Mouse (Mus musculus): ENCODE data around the gene Rnf128. TPM values are rescaled to one million over a fixed set of nuclear protein-coding genes. Genes with fewer than 3 reads are reported as not detected.

The Rnf128 gene
- total RNA-seq, 2 experiments from 2014 or later: 13.3 to 14.1 TPM

DNA sequence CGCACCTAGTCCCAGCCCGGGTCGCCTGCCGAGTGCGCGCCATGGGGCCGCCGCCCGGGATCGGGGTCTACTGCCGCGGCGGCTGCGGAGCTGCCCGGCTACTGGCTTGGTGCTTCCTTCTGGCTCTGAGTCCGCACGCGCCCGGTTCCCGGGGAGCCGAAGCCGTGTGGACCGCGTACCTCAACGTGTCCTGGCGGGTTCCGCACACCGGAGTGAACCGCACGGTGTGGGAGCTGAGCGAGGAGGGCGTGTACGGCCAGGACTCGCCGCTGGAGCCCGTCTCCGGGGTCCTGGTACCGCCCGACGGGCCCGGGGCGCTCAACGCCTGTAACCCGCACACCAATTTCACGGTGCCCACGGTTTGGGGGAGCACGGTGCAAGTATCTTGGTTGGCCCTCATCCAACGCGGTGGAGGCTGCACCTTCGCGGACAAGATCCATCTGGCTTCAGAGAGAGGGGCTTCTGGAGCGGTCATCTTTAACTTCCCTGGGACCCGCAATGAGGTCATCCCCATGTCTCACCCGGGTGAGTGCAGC is 47.7 kb downstream of the Rnf128 start:
- intact Hi-C loops (cut with DNase I): no loop called here
- peak in 1 of 2 experiments; percentile 40 for DNase-seq (ENCODE audit: low spot score in 2 of 2)

DNA sequence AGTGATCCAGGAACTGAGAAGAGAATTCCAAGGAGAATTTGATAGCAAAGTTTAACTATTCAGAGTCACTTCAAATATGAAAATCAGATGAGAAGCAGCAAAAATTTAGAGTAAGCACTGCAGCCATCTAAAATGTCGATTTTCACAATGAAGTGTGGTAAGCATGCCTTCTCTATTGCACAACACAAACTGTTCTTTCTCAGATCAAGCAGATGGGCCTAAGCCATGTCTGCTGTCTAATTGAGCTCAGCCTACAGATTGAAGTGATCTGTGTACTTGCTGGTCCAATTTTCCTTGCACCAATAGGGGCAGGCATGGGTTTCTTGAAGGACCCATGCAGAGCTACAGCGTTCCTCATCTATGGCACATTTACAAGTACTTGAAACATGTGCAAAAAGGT is 51.6 kb downstream of the Rnf128 start:
- no peak for DNase-seq (ENCODE audit: low spot score in 2 of 2)
- intact Hi-C loops (cut with DNase I): no loop called here

GRCm38 (mm10) chrX:139622071-139622470 is 59.0 kb downstream of the Rnf128 start:
- no peak for DNase-seq (ENCODE audit: low spot score in 2 of 2)
- intact Hi-C loops (cut with DNase I): no loop called here

GRCm38 (mm10) chrX:139634758-139635157 is 71.6 kb downstream of the Rnf128 start:
- intact Hi-C loops (cut with DNase I): no loop called here
- DNase-seq (ENCODE audit: low spot score in 2 of 2): no peak

DNA sequence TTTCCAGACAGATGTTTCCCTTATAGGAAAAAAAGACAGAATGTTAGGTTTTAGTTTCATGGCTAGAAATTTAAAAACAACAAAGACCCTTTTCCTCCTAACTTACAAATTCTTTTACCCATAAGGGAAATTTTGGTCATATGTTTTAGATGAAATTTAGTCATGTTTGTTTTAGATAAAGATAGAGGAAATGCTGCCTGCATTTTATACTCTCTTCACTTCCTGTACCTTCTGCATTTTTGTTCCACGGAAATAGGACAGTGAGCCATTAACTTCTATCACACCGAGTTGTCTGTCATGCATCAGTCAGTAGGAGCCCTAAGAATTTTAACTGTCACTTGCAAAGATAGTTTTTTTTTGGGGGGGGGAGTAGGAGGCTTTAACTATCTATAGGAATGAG is 76.6 kb downstream of the Rnf128 start:
- DNase-seq (ENCODE audit: low spot score in 2 of 2): no peak
- intact Hi-C loops (cut with DNase I): no loop called here

- intact Hi-C loops (cut with DNase I): no loop called here
- no peak for DNase-seq (ENCODE audit: low spot score in 2 of 2)
Measured at GRCm38 (mm10) chrX:139640418-139640817, 77.3 kb downstream of the Rnf128 start.

- intact Hi-C loops (cut with DNase I): no loop called here
Measured at GRCm38 (mm10) chrX:139652226-139652625, 89.1 kb downstream of the Rnf128 start.

DNA sequence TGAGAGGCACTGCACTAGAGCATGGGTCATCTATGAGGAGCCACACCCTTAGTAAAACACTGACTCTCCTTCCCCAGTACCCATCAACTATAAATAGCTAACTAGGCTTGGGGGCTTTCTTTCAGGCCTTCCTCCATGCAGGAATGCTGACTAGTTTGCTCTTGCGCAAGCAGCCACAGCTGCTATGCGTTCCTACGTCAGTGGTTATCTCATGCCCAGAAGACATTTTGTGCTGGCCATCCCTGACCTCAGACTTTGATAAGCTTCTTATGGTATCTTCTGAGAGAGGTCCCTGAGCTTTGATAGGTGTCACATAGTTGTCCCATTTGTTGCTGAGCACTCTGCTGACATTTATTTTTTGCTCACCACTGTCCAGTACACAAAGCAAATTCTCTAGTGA is 90.2 kb downstream of the Rnf128 start:
- DNase-seq (ENCODE audit: low spot score in 2 of 2): no peak

More at GRCm38 (mm10) chrX:139652226-139652625, 89.1 kb downstream of the Rnf128 start:
- DNase-seq (ENCODE audit: low spot score in 2 of 2): no peak

DNA sequence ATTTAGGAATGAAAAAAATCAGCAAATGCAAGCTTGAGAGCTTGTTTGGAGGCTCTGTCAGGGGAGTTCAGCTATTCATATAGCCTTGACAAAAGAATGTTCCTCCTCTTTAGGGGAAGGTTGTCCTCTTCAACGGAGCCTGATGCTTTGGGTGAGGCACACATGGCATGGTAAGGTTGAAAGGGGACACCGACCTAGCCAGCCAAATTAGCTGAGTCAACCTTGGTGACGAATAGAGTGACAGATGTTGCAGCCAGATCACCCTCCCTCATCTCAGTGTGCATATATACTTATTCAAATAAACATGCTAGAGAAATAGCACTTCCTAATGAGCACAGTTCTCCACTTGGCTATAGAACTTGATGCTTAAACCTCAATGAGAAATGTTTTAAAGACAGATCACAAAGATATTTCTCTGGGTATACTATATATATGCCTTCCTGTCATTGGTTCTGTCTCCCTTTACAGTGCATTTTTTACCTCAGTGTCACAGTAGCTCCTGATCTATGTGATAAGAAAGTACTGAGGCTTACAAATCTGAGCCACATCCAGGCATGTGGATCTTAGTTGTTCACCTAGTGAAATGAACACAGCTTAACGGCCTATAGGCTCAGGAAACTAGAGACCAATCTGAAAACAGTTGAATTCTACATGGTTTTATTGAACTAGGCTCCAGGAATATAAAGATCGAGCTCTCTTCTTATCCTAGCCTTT is 91.4 kb downstream of the Rnf128 start:
- no peak for DNase-seq (ENCODE audit: low spot score in 2 of 2)
- intact Hi-C loops (cut with DNase I): no loop called here

More for the DNA sequence above, 90.2 kb downstream of the Rnf128 start:
- intact Hi-C loops (cut with DNase I): no loop called here

GRCm38 (mm10) chrX:139662111-139662510 is 99.0 kb downstream of the Rnf128 start:
- intact Hi-C loops (cut with DNase I): loop anchor here (5.0 kb wide), 1 partner anchor 285 kb away; no protein-coding TSS in a partner anchor
- no peak for DNase-seq (ENCODE audit: low spot score in 2 of 2)

- peak in 1 of 2 experiments; percentile 1 for DNase-seq (ENCODE audit: low spot score in 2 of 2)
Measured at GRCm38 (mm10) chrX:139665829-139666228, 102.7 kb downstream of the Rnf128 start.

GRCm38 (mm10) chrX:139684410-139684774 is 121.3 kb downstream of the Rnf128 start:
- intact Hi-C loops (cut with DNase I): no loop called here
- peak in 1 of 2 experiments; percentile 11 for DNase-seq (ENCODE audit: low spot score in 2 of 2)

More at GRCm38 (mm10) chrX:139665829-139666228, 102.7 kb downstream of the Rnf128 start:
- intact Hi-C loops (cut with DNase I): loop anchor here (5.0 kb wide), 1 partner anchor 249 kb away; no protein-coding TSS in a partner anchor

DNA sequence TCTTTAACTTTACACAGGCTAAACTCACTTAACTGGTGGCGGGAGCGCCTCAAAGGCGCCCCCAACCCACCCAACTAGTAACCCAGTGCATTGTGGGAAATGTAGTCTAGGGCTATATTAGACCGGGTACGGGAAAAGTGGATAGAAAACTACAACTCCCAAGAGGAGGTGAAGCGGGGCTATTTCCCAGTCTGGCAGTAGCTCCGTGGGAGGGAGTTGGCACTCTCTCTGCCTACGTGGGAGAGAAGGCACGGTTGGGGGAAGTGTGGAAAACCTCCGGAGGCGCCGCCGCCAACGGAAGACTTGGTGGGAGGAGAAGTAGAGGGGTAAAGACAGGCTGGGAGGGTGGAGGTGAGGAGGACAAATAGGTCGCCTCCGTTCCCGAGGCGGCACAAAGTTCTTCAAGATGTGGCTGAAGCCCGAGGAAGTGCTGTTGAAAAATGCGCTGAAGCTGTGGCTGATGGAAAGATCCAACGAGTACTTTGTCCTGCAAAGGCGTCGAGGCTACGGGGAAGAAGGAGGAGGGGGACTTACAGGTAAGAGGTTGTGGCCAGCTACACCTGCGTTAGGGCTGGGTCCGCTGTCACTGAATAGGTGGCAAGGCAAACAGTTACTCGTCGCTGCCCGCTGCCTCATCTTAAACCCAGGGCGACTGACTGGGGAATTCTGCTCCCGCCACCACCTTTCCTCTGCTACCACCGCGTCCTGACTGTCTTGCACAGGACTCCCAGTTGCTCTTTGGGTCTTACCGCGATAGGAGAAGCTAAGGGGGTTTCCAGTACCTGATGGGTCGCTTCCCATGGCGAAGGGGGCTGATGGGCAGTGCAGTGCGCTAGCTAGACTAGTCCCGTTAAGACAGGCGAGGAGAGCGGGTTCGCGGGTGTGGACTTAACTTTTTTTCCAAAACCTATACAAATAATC is 121.9 kb downstream of the Rnf128 start, which contains the start of gene Tbc1d8b:
Gene Tbc1d8b, plus strand, starts transcription at position 222 of the 921 bp plus-strand sequence.
- peak; percentile 65 to 87 for DNase-seq (ENCODE audit: low spot score in 2 of 2)
- intact Hi-C loops (cut with DNase I): no loop called here

DNA sequence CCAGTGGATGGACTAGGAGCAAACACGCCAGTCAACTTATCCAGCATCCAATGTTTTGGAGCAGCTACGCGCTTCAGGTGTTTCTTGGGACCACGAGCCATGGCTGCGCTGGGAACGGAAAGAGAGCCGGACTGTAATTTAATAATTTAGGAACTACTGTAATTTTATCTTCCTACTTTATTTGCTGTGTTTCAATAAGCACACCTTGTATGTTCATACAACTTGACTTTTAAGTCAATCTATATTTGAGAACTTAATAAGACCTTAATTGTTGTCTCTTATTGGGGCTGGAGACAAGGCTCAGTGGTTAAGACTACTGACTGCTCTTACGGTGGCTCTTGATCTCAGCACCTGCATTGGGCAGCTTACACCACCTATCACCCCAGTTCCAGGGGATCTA is 151.3 kb downstream of the Rnf128 start, which contains the start of gene Gm15013:
Gene Gm15013, minus strand, starts transcription at position 101 of the 400 bp plus-strand sequence.
- intact Hi-C loops (cut with DNase I): no loop called here
- DNase-seq (ENCODE audit: low spot score in 2 of 2): no peak

DNA sequence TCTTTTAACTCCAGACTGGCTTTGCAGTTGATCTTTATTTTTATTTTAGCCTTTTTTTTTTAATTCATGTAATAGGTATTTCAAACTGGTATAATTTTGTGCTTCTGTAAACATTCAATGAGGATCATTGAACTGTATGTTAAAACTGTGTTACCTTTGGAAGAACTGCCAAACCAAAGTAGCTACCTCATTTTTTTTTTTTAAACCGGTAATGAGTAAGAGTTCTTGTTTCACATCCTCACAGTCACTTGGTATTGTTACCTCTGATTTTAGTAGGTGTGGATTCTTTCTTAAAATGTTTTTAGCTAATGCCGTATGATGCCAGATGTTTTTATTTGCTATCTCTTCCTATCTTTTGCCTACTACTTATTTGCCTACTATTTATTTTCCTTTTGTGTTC is 159.2 kb downstream of the Rnf128 start:
- no peak for DNase-seq (ENCODE audit: low spot score in 2 of 2)
- intact Hi-C loops (cut with DNase I): no loop called here

Other genes with a start within 250 kb of the Rnf128 start
- not detected for gene Trap1a, start 229.6 kb upstream of the Rnf128 start, total RNA-seq (2021)
- under 1 TPM; 0.66 TPM for gene D330045A20Rik, start 82.9 kb upstream of the Rnf128 start, total RNA-seq (2021)
- gene Tbc1d8b, start 121.7 kb downstream of the Rnf128 start, total RNA-seq (2021): 1 to 10 TPM; 3.8 to 4.4 TPM
- not detected for gene Gm15013, start 151.2 kb downstream of the Rnf128 start, total RNA-seq (2021)
- not detected for gene Ripply1, start 219.0 kb downstream of the Rnf128 start, total RNA-seq (2021)
- 1 to 10 TPM in 1 of 2 experiments, under 1 TPM in 1; 0.78 to 1.6 TPM for gene Cldn2, start 237.5 kb downstream of the Rnf128 start, total RNA-seq (2021)

Measured in left cerebral cortex, postnatal 25 days (tissue).